Comparison of ENCODE assay signal across 27 mouse cellular contexts in the genomic region with DNA sequence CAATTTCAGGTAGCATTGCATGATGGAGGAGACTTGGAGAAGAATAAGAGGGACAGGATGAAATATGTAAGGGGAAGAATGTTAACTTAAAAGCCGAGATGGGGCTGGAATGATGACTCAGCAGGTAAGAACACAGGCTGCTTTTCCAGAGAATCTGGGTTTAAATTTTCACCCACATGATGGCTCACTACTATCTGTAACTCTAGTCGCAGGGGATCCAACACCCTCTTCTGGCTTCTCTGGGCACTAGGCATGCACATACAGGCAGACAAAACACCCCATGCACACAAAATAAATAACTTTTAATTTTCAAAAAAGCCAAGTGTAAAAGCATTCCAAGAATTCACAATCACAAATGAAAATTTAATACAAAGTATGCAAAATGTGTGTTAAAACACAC. TPM values are rescaled to one million over a fixed set of nuclear protein-coding genes. Genes with fewer than 3 reads are reported as not detected.
DNase-seq lines count a peak whose midpoint lies in the region; TF ChIP-seq lines count a peak whose summit lies in the region.
"Had no signal": no experiment of that assay in that cellular context is flagged by ENCODE, and none has a peak within 500 bp of the region (broad histone marks: within the 10 kb centered on the region; RNA-seq: fewer than 3 reads in every experiment).

No protein-coding gene starts in this region.

- in situ Hi-C loops in ES-E14 (cut with MboI; ENCODE audit: low sequenced_read_pairs in 2 of 2, unreplicated experiment in 2 of 2), result loop anchor here in 1 of 2 experiments (10.0 kb wide), 1 partner anchor 120 kb away; no protein-coding TSS in a partner anchor

- TF ChIP-seq CTCF in layer of hippocampus, adult 2 months (conservative IDR thresholded peaks at IDR 0.05), result peak; percentile 52

- H3K27ac ChIP-seq in heart, embryonic 10.5 days, result no peak overlapping the region
- peak overlapping the region; percentile 80 for H3K27ac ChIP-seq in layer of hippocampus, adult 2 months
- H3K27ac ChIP-seq in ES-E14 (ENCODE audit: insufficient read depth, low read depth, low read length, poor library complexity, severe bottlenecking), result no peak overlapping the region
- H3K27ac ChIP-seq: forebrain, embryonic 10.5 days; forebrain, embryonic 13.5 days; heart, adult 2 months; heart, embryonic 13.5 days; hindbrain, embryonic 14.5 days; hindbrain, postnatal 0 days had no signal

- no peak overlapping the region for H3K4me3 ChIP-seq in heart, embryonic 10.5 days
- H3K4me3 ChIP-seq in layer of hippocampus, adult 2 months, result no peak overlapping the region
- H3K4me3 ChIP-seq in ES-E14 (ENCODE audit: insufficient read depth in 1 of 2, low read depth in 1 of 2, low read length in 2 of 2, poor library complexity in 1 of 2, severe bottlenecking in 1 of 2), result no peak overlapping the region
- H3K4me3 ChIP-seq: forebrain, embryonic 10.5 days; forebrain, embryonic 13.5 days; heart, adult 2 months; heart, embryonic 13.5 days had no signal

- peak; percentile 47 for DNase-seq in heart, embryonic 10.5 days (ENCODE audit: low spot score)
- no peak for DNase-seq in heart, adult 9 months (ENCODE audit: low spot score in 2 of 2)
- DNase-seq in layer of hippocampus, adult 2 months (ENCODE audit: low spot score in 2 of 2), result no peak
- no peak for DNase-seq in layer of hippocampus, adult 9-11 months
- no peak for DNase-seq in ES-E14 (ENCODE audit: low read depth, low spot score)
- DNase-seq in adrenal gland, postnatal 14 days, result no peak
- DNase-seq: adrenal gland, postnatal 10 days; cerebellum, adult 11-12 months; cerebellum, adult 8-10 months; gastrocnemius, postnatal 25 days; heart, adult 2 months; heart, postnatal 14 days; heart, postnatal 4 days had no signal

- 27% methylated on average over 2 of the region's 2 CpGs for WGBS in heart, embryonic 10.5 days

- peaks cover 21% of the 10 kb centered on the region for H3K4me1 ChIP-seq in heart, embryonic 10.5 days
- H3K4me1 ChIP-seq in ES-E14 (ENCODE audit: control insufficient read depth in 2 of 2, insufficient read depth in 2 of 2, low read length in 2 of 2, poor library complexity in 1 of 2), result peaks cover 0 to 4% of the 10 kb centered on the region in 2 experiments; a peak in 1 of 4 replicates

- H3K36me3 ChIP-seq in heart, embryonic 10.5 days, result no peaks in the 10 kb centered on the region
- no peaks in the 10 kb centered on the region for H3K36me3 ChIP-seq in ES-E14 (ENCODE audit: control insufficient read depth, insufficient read depth, low read length, poor library complexity, severe bottlenecking)
- H3K36me3 ChIP-seq: forebrain, embryonic 10.5 days; G1E; heart, embryonic 13.5 days had no signal

- no peak overlapping the region for H3K9ac ChIP-seq in ES-E14 (ENCODE audit: insufficient read depth, low read depth, low read length, poor library complexity, severe bottlenecking)
- H3K9ac ChIP-seq: forebrain, embryonic 13.5 days; heart, embryonic 13.5 days; hindbrain, embryonic 14.5 days had no signal

- no peaks in the 10 kb centered on the region for H3K27me3 ChIP-seq in heart, embryonic 10.5 days (ENCODE audit: insufficient read depth, poor library complexity, severe bottlenecking)
- H3K27me3 ChIP-seq: forebrain, embryonic 13.5 days; heart, embryonic 13.5 days had no signal

- H3K9me3 ChIP-seq in heart, embryonic 10.5 days, result no peaks in the 10 kb centered on the region
- H3K9me3 ChIP-seq in ES-E14 (ENCODE audit: control insufficient read depth, insufficient read depth, low read depth, low read length), result no peaks in the 10 kb centered on the region
- H3K9me3 ChIP-seq: forebrain, embryonic 10.5 days; forebrain, embryonic 13.5 days; G1E; heart, embryonic 13.5 days had no signal

TF ChIP-seq in ES-E14, 5 proteins besides CTCF, POLR2A, EP300 and RAD21:
- TF ChIP-seq MAFK (IDR thresholded peaks at IDR 0.05; ENCODE audit: insufficient read depth, low read depth, low read length) (peak; percentile 37; the same call in 1 of the 2 replicates), CHD2 (IDR thresholded peaks at IDR 0.05; ENCODE audit: low read depth, low read length) (no peak), ZNF384 (IDR thresholded peaks at IDR 0.05; ENCODE audit: low read depth, low read length) (no peak), ZC3H11A (IDR thresholded peaks at IDR 0.05; ENCODE audit: borderline replicate concordance, low read depth, low read length) (no peak)

RNA-seq across cellular contexts. Expression of gene Slc22a8, which starts 25.8 kb away (rescaled TPM):
- polyA plus RNA-seq in heart, embryonic 10.5 days (2016; fragmentation: Nextera tagmentation; extraction: Ambion mirVana), result 0.23 and 0.48 TPM in 2 replicates
- total RNA-seq in layer of hippocampus, adult 2 months (2021), result 1 to 10 TPM; 6.6 to 9.7 TPM
- not detected in 2 replicates for total RNA-seq in ES-E14 (2012; rRNA removed)
- total RNA-seq in adrenal gland, postnatal 14 days (2021), result 0.15 and 0.53 TPM in 2 replicates
- total RNA-seq: gastrocnemius, adult 8-10 months; gastrocnemius, postnatal 25 days; heart, adult 2 months; heart, postnatal 4 days had no signal
- polyA plus RNA-seq: C2C12; G1E; inflammation-experienced regulatory T-cells, adult 6 months; Patski had no signal

RNA-seq across cellular contexts. Expression of gene Slc22a6, which starts 52.6 kb away (rescaled TPM):
- 0.04 TPM in 1 of 2 replicates, not detected in the other for polyA plus RNA-seq in heart, embryonic 10.5 days (2016; fragmentation: Nextera tagmentation; extraction: Ambion mirVana)
- 1 to 10 TPM; 2.2 to 2.8 TPM for total RNA-seq in layer of hippocampus, adult 2 months (2021)
- not detected in 2 replicates for total RNA-seq in ES-E14 (2012; rRNA removed)
- total RNA-seq in adrenal gland, postnatal 14 days (2021), result not detected in 2 replicates
- total RNA-seq: adrenal gland, postnatal 10 days; gastrocnemius, adult 8-10 months; gastrocnemius, postnatal 25 days; heart, adult 2 months; heart, postnatal 14 days; heart, postnatal 4 days had no signal
- polyA plus RNA-seq: C2C12; CD4-positive, CD25-positive, alpha-beta regulatory T cell, adult 4 months; forebrain, embryonic 10.5 days; G1E; gonadal fat pad, adult 2 months; heart, adult 2 months; heart, embryonic 13.5 days; heart, embryonic 16.5 days; inflammation-experienced regulatory T-cells, adult 6 months; intestine, embryonic 16.5 days; Patski had no signal
